Mouse (Mus musculus) heart, adult 8-10 months (tissue): ENCODE measurements around the gene Idh3a. TPM values are rescaled to one million over a fixed set of nuclear protein-coding genes. Genes with fewer than 3 reads are reported as not detected.

Experiments
- DNase-seq: peaks from one replicate; pipeline ENCODE4 v3.0.0; 2022; ENCODE audit warnings: low spot score
- total RNA-seq, 4 experiments: library from RNA; stranded (reverse); gene quantifications; 2 replicates each; pipeline ENCODE4 v1.2.4; 2022

The Idh3a gene
- total RNA-seq, 4 experiments from 2014 or later: 519 to 556 (median 547) TPM

DNA sequence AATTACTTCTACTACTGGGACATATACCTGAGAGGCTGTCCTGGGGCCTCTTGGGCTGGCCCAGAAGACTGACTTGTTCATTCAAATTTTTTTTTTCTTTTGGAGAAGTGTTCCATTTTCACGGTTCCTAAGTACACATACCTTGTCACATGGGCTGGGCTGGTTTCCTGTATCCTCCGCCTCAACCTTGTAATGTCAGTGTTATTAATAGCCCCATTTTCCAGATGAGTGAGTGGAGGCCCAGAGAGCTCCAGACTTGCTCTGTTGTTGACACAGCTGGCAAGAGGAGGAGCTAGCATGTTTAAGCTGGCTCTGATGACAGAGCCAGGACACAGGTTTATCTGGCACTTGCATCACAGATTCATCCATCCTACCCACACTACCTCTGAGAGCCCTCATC, 61.3 kb downstream of the Idh3a start:
- no peak for DNase-seq

DNA sequence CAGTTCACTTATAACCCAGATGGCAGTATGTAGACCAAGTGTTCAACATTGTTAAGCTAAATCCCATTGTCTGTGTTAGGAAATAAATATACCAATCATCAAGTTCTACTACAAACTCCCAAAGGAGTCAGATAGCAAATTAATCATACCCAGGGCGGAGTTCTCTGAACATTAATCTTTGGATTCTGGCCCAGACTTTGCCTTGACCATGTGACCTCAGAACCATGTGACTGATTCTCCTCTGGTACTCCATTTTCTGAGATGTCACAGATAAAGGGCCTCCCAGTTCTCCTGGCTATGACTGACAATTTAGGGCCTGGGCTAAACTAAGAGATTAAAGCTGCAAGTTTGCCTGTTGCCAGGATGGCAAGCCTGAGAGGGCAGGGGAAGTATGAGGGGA, 63.2 kb downstream of the Idh3a start:
- peak; percentile 4 for DNase-seq

DNA sequence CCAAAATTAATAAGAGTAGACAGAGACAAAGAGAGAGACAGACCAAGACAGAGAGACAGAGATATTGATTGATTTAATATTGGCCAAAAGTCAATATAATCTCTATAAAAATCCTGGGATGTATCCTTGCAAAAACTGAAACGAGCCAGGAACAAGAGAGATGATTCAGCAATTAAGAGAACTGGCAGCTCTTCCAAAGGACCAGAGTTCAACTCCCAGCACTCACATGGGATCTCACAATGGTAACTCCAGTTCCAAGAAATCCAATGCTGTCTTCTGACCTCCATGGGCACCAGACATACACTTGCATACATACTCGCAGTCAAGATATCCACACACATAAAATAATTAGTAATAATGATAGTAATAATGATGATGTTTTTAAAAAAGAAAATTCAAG, 66.6 kb downstream of the Idh3a start:
- no peak for DNase-seq

Other genes starting within 250 kb of the Idh3a start
- 10 to 100 TPM; 21.8 to 30.1 (median 27.1) TPM for gene Dmxl2, start 84.7 kb upstream of the Idh3a start, total RNA-seq
- gene Sh2d7, start 47.4 kb upstream of the Idh3a start, total RNA-seq: not detected
- 1 to 10 TPM; 1.2 to 2.3 (median 1.7) TPM for gene Cib2, start 26.1 kb upstream of the Idh3a start, total RNA-seq
- gene Acsbg1, start 75.5 kb downstream of the Idh3a start, total RNA-seq: under 1 TPM; 0.17 to 0.41 (median 0.22) TPM
- 10 to 100 TPM; 84.6 to 97.9 (median 92.4) TPM for gene Dnaja4, start 112.5 kb downstream of the Idh3a start, total RNA-seq
- gene Wdr61, start 148.2 kb downstream of the Idh3a start, total RNA-seq: 10 to 100 TPM; 27.3 to 32.4 (median 29.6) TPM
- not detected for gene Crabp1, start 178.4 kb downstream of the Idh3a start, total RNA-seq